Mouse (Mus musculus): ENCODE data around the gene Ndufa11. TPM values are rescaled to one million over a fixed set of nuclear protein-coding genes. Genes with fewer than 3 reads are reported as not detected.
A peak's percentile ranks its signal among the peaks of the same experiment; 100 is the strongest.

Ndufa11 gene
- total RNA-seq, 2 experiments from 2014 or later, result 167 to 226 TPM

GRCm38 (mm10) chr17:56715360-56715759 lies 2.2 kb upstream of the Ndufa11 start:
- ATAC-seq (replicated peaks; ENCODE audit: low FRiP score, low TSS enrichment, poor library complexity, severe bottlenecking), result no peak

GRCm38 (mm10) chr17:56715914-56716654 lies 1.5 kb upstream of the Ndufa11 start:
- no peak for ATAC-seq (replicated peaks; ENCODE audit: low FRiP score, low TSS enrichment, poor library complexity, severe bottlenecking)

- peak; percentile 87 for ATAC-seq (replicated peaks; ENCODE audit: low FRiP score, low TSS enrichment, poor library complexity, severe bottlenecking)
These were observed 758 bp upstream of the Ndufa11 start for GRCm38 (mm10) chr17:56716655-56717362.

GRCm38 (mm10) chr17:56722441-56722840 lies 4.9 kb downstream of the Ndufa11 start:
- no peak for ATAC-seq (replicated peaks; ENCODE audit: low FRiP score, low TSS enrichment, poor library complexity, severe bottlenecking)

GRCm38 (mm10) chr17:56723419-56724161 lies 6.0 kb downstream of the Ndufa11 start:
- no peak for ATAC-seq (replicated peaks; ENCODE audit: low FRiP score, low TSS enrichment, poor library complexity, severe bottlenecking)

- 0 out of 2 replicates have a peak, but pooled peaks have one; percentile 12 for ATAC-seq (replicated peaks; ENCODE audit: low FRiP score, low TSS enrichment, poor library complexity, severe bottlenecking)
These were observed 9.6 kb downstream of the Ndufa11 start for GRCm38 (mm10) chr17:56727029-56727649.

GRCm38 (mm10) chr17:56727659-56728058 lies 10.1 kb downstream of the Ndufa11 start:
- no peak for ATAC-seq (replicated peaks; ENCODE audit: low FRiP score, low TSS enrichment, poor library complexity, severe bottlenecking)

- no peak for ATAC-seq (replicated peaks; ENCODE audit: low FRiP score, low TSS enrichment, poor library complexity, severe bottlenecking)
These were observed 10.6 kb downstream of the Ndufa11 start for GRCm38 (mm10) chr17:56728117-56728516.

GRCm38 (mm10) chr17:56729151-56729550 lies 11.6 kb downstream of the Ndufa11 start:
- ATAC-seq (replicated peaks; ENCODE audit: low FRiP score, low TSS enrichment, poor library complexity, severe bottlenecking), result no peak

GRCm38 (mm10) chr17:56729656-56730055 lies 12.1 kb downstream of the Ndufa11 start:
- no peak for ATAC-seq (replicated peaks; ENCODE audit: low FRiP score, low TSS enrichment, poor library complexity, severe bottlenecking)

- ATAC-seq (replicated peaks; ENCODE audit: low FRiP score, low TSS enrichment, poor library complexity, severe bottlenecking), result no peak; the same call in 1 of the 2 replicates
These were observed 19.0 kb downstream of the Ndufa11 start for GRCm38 (mm10) chr17:56736534-56736933.

GRCm38 (mm10) chr17:56738221-56738620 lies 20.7 kb downstream of the Ndufa11 start:
- no peak for ATAC-seq (replicated peaks; ENCODE audit: low FRiP score, low TSS enrichment, poor library complexity, severe bottlenecking)

GRCm38 (mm10) chr17:56740118-56740787 lies 22.7 kb downstream of the Ndufa11 start:
- no peak for ATAC-seq (replicated peaks; ENCODE audit: low FRiP score, low TSS enrichment, poor library complexity, severe bottlenecking)

- ATAC-seq (replicated peaks; ENCODE audit: low FRiP score, low TSS enrichment, poor library complexity, severe bottlenecking), result no peak
These were observed 23.2 kb downstream of the Ndufa11 start for GRCm38 (mm10) chr17:56740788-56741160.

GRCm38 (mm10) chr17:56744173-56744572 lies 26.6 kb downstream of the Ndufa11 start:
- no peak for ATAC-seq (replicated peaks; ENCODE audit: low FRiP score, low TSS enrichment, poor library complexity, severe bottlenecking)

- no peak for ATAC-seq (replicated peaks; ENCODE audit: low FRiP score, low TSS enrichment, poor library complexity, severe bottlenecking)
These were observed 34.0 kb downstream of the Ndufa11 start for GRCm38 (mm10) chr17:56751404-56752072.

GRCm38 (mm10) chr17:56753452-56753851 lies 35.9 kb downstream of the Ndufa11 start:
- ATAC-seq (replicated peaks; ENCODE audit: low FRiP score, low TSS enrichment, poor library complexity, severe bottlenecking), result no peak

- no peak for ATAC-seq (replicated peaks; ENCODE audit: low FRiP score, low TSS enrichment, poor library complexity, severe bottlenecking)
These were observed 37.0 kb downstream of the Ndufa11 start for GRCm38 (mm10) chr17:56754271-56755185.

Data from megakaryocyte-erythroid progenitor cell, adult 5-6 weeks (primary cell).